Mouse (Mus musculus): ENCODE data around the gene Gtdc1.

GRCm38 (mm10) chr2:44848156-44848555 lies 79.3 kb downstream of the Gtdc1 start:
- TF ChIP-seq CTCF (conservative IDR thresholded peaks at IDR 0.05; ENCODE audit: insufficient read depth, insufficient read length, low read depth, low read length) (no peak), POLR2A (IDR thresholded peaks at IDR 0.05; ENCODE audit: low read depth, low read length) (no peak)
